Mouse (Mus musculus): ENCODE results near the gene Trpd52l3.
A peak's percentile ranks its signal among the peaks of the same experiment; 100 is the strongest.

- TF ChIP-seq CTCF (conservative IDR thresholded peaks at IDR 0.05; ENCODE audit: insufficient read depth, insufficient read length, low read depth, low read length) (no peak), POLR2A (IDR thresholded peaks at IDR 0.05; ENCODE audit: low read depth, low read length) (peak; percentile 64)
Measured at GRCm38 (mm10) chr19:30029894-30030635, 26.5 kb downstream of the Trpd52l3 start, which contains the start of gene Uhrf2.
